Mouse (Mus musculus): ENCODE measurements at regions not wholly inside any gene's neighbourhood (a gene's known extent, or its start where the extent isn't known, plus 50 kb on each side); places are given as distances from the start of the nearest gene placed in this dataset.

GRCm38 (mm10) chr9:59232682-59233081, 58.7 kb upstream of the Adpgk start:
- no peak for DNase-seq (ENCODE audit: low read depth, low spot score)

DNA sequence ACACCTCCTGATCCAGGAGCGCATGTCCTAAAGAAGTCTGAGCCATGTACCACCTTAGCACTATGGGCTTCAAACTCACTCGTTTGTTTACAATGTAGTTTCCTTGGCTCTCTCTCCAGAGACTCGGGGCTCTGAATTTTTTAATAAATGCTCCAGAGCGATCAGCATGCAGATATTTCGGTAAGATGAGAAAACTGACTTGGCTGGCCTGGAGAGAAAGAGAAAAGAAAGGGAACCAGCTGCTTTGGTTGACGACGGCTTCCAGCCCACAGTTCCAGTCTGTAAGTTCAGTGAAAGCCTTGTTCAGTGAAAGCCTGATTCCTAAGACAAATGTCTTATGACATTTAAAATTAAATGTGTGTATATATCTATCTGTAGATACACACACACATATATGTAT, 59.4 kb upstream of the Adpgk start:
- DNase-seq (ENCODE audit: low read depth, low spot score) = no peak

GRCm38 (mm10) chr9:59231186-59231585, 60.2 kb upstream of the Adpgk start:
- DNase-seq (ENCODE audit: low read depth, low spot score) = no peak

DNA sequence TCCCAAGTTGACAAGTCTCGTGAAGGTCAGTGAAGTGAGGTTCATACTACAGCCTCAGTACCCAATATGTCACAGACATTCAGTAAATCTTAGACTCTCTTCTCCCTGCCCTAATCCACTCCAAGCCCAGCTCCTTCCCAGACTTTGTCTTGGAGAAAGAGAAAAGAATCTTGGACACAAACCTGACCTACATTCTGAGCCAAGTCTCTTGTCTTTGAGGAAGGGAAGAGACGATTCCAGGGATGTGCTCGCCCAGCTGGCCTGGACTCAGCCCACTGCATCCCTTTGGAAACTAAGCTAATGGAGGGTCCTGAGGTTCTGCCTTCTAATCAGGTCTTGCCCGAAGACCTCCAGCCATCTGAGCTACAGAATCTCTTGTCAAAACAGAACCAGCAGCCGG, 61.2 kb upstream of the Adpgk start:
- DNase-seq (ENCODE audit: low read depth, low spot score) = no peak

- DNase-seq (ENCODE audit: low read depth, low spot score) = no peak
Measured at GRCm38 (mm10) chr9:59227948-59228347, 63.4 kb upstream of the Adpgk start.

GRCm38 (mm10) chr9:59226361-59226760, 65.0 kb upstream of the Adpgk start:
- no peak for DNase-seq (ENCODE audit: low read depth, low spot score)

DNA sequence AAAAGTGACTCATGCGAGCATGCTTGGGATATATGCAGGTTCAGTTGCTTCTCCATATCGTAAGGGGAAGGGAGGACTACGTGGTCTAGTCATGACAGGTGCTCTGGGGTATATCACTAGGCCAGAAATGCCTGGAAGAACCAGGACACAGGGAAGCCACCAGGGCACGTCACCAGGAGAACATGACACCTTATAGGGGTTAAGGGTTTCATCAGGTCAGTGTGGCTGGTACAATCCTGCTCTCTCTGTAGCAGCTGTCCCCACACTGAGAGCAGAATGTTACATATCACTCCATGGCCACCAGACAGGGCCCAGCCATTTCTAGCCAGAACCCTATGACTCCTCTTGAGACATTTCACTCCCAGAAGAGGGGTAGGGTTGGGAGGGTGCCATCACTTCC, 72.1 kb upstream of the Adpgk start:
- no peak for DNase-seq (ENCODE audit: low read depth, low spot score)

DNA sequence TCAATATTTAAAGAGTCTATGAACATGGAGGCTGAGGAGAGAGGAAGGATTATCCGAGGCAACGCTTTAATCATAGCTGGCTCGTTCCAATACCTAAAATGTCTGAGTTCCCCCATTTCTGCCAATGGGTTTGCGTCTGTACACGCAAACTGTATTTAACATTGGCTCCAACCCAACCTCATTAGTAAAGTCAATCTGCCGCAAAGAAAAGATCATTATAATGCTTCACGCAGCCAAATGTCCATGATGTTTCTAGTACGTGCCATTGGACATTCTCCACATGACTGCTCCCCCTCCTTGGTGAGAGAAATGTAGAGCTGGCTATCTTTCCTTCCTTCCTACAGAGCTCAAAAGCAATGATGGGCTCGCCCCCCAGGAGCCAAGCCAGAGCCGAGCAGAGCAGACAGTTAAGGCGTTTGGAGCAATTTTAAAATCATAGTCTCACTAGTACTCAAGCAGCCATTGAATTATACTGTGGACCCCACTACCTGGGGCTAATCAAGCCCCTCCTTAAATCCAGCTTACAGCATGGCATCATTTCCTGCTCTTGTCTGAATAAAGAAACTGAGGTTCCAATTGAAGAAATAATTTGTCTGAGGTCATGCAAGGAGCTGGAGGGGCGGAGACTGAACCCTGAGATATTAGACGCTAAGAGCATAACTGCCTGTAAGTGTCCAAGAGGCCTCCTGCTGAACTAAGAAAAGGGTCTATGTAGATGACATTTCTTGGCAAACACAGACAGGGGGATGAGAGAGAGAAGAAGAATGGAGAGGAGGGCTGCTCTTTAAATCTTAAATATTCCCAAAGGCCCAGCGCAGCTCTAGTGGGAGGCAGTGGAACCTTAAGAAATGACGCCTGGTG, 88.5 kb upstream of the Adpgk start:
- DNase-seq (ENCODE audit: low read depth, low spot score) = no peak

GRCm38 (mm10) chr9:59199495-59200196, 91.7 kb upstream of the Adpgk start:
- DNase-seq (ENCODE audit: low read depth, low spot score) = no peak

DNA sequence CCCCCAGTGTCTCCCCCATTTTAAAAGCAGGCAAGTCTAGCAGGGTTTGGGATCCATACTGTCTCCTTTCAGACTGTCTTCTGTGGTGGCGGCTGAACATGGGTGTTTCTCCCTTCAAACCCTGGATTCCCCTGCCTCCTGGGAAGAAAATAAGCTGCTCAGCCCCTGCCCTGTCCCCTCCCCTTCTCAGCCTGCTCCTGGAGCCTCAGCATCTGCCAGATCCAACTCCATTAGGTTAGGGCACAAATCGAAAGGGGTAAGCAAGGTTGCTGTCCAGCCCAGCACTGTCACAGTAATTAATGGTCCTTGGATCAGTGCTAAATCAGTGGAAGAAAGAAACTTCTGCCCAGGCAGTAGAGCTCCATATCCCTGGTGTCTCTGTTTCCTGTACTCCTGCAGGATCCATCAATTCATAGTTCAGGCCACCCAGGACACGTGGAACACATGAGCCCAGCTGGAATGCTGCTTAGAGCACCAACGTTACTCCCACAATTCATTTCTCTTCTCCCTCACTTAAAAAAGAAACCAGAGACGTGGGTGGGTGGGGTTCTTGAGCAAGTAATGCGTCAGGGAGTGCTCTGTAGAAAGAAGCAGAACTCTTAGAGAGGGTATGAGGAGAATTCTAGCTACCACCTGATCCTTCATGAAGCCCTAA, 93.0 kb upstream of the Adpgk start:
- no peak for DNase-seq (ENCODE audit: low read depth, low spot score)

DNA sequence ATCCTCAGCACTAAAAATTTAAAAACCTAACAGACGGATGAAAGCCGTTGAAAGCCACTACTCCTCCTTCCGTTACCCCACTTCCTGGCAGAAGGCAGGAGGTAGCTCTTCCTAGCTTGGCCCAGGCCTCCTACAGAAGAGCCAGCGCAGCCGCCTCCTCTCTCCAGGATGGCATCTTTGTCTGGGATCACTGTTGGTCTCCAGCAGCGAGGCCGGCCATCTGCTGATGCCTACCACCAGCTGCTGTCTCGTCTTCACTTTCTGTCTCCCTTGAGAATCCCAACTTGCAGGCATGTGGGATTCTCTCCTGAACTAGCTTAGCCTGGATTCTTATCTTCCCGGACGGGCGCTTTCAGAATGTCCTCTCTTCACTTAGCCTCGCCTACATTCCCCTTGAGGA, 93.9 kb upstream of the Adpgk start:
- DNase-seq (ENCODE audit: low read depth, low spot score) = no peak

- DNase-seq (ENCODE audit: low read depth, low spot score) = no peak
Measured at GRCm38 (mm10) chr9:59193971-59194370, 97.4 kb upstream of the Adpgk start.

DNA sequence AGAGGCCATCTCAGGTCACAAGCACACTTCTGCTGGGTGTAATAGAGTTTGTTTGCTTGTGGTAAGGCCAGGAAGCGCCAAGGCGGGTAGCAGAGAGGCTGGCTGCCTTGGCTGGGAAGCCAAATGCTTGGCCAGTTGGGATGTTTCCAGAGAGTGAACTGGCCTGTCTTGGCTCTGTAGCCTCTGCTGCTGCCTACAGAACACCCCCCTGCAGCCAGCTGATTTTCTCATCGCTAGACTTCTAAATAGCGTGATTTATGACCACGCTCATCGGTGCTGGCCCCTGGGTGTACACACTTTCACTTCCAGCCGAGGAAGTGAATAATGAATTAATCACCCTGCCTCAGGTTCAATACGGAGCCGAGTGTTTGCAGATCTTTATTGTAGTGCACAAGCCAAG, 102.2 kb upstream of the Adpgk start:
- no peak for DNase-seq (ENCODE audit: low read depth, low spot score)

GRCm38 (mm10) chr9:59188411-59188810, 102.9 kb upstream of the Adpgk start:
- DNase-seq (ENCODE audit: low read depth, low spot score) = no peak

DNA sequence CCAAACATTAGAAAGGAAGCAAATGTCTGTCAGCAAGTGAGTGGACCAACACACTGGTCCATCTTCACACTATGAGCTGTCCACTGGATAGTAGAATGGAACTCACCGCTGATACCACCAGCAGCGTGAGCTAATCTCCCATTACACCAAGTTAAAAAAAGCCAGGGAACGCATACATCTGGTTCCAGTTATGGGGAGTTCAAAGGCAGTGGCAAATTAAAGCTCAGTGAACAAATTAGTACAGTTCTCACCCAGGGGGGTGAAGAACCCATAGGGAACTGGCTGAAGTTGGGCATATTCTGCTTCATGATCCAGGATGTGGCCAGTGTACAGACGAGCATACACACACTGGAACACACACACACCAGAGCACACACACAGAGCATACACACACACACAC, 105.0 kb upstream of the Adpgk start:
- DNase-seq (ENCODE audit: low read depth, low spot score) = peak; percentile 71

DNA sequence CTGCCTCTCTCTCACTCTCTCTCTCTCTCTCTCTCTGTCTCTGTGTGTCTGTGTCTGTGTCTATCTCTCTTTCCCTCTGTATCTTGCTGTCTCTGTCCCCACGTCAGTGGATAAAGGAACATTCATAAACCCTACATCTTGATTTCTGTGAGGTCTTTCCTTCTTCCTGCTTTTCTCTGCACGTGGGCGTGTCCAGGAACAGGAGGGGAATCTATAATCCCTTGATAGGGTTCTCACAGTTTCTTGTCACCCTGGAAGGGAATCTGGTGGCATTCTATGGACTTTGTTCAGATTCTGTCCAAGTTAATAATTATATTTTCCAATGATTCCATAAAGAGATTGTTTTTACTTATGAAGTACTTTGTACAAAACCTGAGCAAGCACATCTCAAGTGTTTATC, 107.3 kb upstream of the Adpgk start:
- no peak for DNase-seq (ENCODE audit: low read depth, low spot score)

DNA sequence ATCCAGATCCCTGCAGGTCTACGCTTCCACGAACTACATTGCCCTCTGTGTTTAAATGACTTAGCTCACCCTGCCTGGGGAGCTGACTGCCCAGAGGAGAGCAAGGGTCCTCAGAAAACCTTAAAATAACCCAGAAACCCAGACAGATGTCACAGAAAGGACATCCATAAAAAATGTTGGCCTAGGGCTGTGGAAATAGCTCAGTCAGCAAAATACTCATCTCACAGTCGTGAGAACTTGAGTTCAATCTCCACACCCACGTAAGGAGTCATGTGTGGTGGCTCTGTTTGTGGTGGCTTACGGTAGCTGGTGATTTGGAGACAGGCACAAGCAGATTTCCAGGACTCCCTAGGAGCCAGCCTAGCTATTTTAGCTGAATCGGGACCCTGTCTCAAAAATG, 108.5 kb upstream of the Adpgk start:
- DNase-seq (ENCODE audit: low read depth, low spot score) = no peak

DNA sequence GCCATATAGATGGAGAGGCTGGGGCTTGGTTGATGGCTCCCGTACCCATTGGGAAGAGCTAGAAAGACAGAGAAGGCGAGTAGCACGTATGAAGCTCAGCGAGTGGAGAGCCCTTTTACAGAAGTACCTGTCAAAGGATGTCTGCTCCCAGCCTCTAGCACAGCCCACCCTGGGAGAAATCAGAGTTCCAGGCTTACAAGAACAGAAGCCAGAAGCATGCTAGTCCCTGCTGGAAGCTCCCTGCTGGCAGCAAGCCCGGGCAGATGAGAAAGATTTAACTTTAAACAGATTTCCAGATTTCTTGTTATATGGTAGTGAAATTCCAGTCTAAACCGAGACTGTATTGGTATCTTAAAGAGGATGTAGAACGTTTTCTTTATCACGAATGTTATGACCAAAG, 108.9 kb upstream of the Adpgk start:
- no peak for DNase-seq (ENCODE audit: low read depth, low spot score)

GRCm38 (mm10) chr9:59171576-59171975, 119.8 kb upstream of the Adpgk start:
- no peak for DNase-seq (ENCODE audit: low read depth, low spot score)

DNA sequence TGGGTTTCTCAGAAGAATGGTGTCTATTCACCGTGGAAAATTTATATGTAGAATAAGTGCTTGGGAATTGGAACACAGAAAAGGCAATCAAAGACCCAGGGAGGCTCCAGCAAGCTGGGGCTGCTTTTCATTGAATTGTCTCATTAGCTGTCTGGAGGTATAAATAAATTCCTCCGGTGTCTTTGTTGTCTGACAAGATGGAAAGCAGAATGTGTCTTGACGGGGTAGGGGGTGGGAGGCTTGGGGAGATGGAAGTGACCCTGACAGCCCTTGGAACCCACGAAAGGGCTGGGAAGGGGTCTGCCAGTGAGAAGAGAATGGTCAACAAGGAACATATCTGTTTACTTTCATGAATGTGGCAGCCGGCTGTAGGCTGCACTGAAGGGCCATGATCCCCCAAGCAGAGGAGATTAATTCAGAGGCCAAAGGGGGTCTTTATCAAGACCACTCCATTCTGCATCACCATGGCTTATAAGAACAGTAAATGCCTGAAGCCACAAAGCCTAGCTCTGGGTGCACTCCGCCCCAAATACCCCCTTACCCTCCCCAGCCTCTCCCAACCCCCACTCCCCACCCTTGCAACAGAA, 127.2 kb upstream of the Neo1 start:
- DNase-seq (ENCODE audit: low read depth, low spot score) = no peak

- no peak for DNase-seq (ENCODE audit: low read depth, low spot score)
Measured at GRCm38 (mm10) chr9:59162954-59163353, 126.7 kb upstream of the Neo1 start.

GRCm38 (mm10) chr9:59157663-59158062, 121.4 kb upstream of the Neo1 start:
- DNase-seq (ENCODE audit: low read depth, low spot score) = no peak

Measured in forelimb bud, embryonic 11.5 days (tissue).